Mouse (Mus musculus): ENCODE measurements around the gene Trib2. TPM values are rescaled to one million over a fixed set of nuclear protein-coding genes. Genes with fewer than 3 reads are reported as not detected.

Trib2 gene
- polyA plus RNA-seq, 1 experiment from 2014 or later, result 30.8 TPM

DNA sequence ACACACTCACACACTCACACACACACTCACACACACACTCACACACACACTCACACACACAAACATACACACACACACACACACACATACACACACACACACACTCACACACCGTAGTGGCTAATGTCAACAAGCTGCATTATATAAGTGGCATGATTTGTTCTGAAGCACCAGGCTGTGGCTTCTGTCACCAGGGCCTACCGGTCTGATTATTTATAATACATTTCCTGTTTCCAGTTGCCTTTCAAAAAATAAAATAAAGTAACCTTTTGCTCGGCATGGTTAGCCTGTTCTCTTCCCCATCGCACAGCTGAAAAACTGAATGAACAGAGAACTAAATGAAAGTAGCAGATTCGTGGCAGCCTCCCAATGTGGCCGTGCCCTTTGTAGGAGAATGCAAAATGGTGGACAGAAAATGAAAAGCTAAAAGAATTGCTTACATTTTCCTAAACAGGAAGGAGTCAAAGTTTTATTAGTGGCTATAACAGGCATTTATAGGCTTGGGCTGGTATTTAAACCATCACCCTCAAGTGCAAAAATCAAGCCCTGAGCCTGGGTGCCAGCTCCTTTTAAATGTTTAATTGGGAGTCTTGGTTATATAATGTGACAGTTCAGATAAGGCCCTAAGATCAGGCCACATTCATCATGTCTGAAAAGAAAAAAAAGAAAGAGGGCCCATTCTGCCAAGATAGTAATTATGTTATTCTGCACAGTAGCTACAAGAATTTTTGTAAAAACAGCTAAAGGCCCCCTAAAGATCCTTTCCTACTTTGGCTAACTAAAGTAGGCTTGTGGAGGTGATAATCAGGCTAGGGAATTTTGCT is 4.4 kb downstream of the Trib2 start:
- peaks cover 40% of the 10 kb centered on the region for H3K4me1 ChIP-seq
- no peaks in the 10 kb centered on the region for H3K27me3 ChIP-seq (ENCODE audit: insufficient read depth, poor library complexity, severe bottlenecking)
- H3K4me3 ChIP-seq, result peak overlapping the region; percentile 90
- peaks cover 28% of the 10 kb centered on the region for H3K36me3 ChIP-seq
- 66% methylated on average over 6 of the region's 6 CpGs for WGBS
- H3K27ac ChIP-seq, result peak overlapping the region; percentile 95
- DNase-seq (ENCODE audit: low spot score), result no peak
- H3K9me3 ChIP-seq, result no peaks in the 10 kb centered on the region

DNA sequence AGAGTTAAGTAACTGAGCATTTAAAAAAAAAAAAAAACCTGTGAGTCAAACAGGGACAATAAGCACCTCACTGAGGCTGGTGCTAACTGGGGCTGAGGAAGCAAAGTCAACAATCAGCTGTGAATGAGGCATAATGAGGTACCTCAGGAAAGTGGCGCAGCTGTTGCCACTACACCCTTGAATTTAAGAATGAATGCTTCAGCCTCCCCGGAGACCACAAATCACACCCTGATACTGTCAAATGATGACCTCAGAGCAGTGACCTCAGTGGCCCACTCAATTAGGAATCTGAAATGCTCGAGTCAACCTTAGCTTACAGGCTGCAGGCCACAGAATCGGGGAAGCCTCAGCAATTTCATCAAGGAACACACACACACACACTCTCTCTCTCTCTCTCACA is 5.0 kb downstream of the Trib2 start:
- peak overlapping the region; percentile 90 for H3K4me3 ChIP-seq
- peak overlapping the region; percentile 65; the same call in 1 of the 2 replicates for H3K27ac ChIP-seq
- no peaks in the 10 kb centered on the region for H3K27me3 ChIP-seq (ENCODE audit: insufficient read depth, poor library complexity, severe bottlenecking)
- no peaks in the 10 kb centered on the region for H3K9me3 ChIP-seq
- peaks cover 33% of the 10 kb centered on the region for H3K4me1 ChIP-seq
- 25% methylated on average over 4 of the region's 4 CpGs for WGBS
- peaks cover 35% of the 10 kb centered on the region for H3K36me3 ChIP-seq
- DNase-seq (ENCODE audit: low spot score), result no peak

DNA sequence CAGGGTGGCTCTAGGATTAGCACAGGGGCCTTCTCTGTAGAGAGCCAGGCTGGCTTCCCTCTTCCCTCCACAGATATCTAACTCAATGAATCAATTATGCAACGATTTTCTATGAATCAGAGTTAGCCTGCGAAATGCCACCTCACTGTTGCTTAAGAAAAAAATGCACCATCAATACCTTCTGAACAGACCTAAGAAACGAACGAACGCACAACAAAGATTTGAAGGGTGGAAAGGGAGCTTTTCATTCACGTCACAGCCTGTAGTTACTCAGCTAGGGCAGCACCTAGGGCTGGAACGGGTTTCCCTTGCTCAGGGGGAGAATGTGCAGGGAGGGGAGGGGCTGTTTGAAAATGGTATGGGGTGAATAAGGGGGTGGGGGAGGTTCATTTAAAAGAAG is 5.8 kb downstream of the Trib2 start:
- H3K36me3 ChIP-seq, result peaks cover 42% of the 10 kb centered on the region
- peak; percentile 33 for DNase-seq (ENCODE audit: low spot score)
- no peaks in the 10 kb centered on the region for H3K27me3 ChIP-seq (ENCODE audit: insufficient read depth, poor library complexity, severe bottlenecking)
- peaks cover 33% of the 10 kb centered on the region for H3K4me1 ChIP-seq
- H3K9me3 ChIP-seq, result no peaks in the 10 kb centered on the region
- WGBS, result 36% methylated on average over 7 of the region's 7 CpGs
- peak overlapping the region; percentile 90; the same call in 1 of the 2 replicates for H3K4me3 ChIP-seq
- H3K27ac ChIP-seq, result no peak overlapping the region

DNA sequence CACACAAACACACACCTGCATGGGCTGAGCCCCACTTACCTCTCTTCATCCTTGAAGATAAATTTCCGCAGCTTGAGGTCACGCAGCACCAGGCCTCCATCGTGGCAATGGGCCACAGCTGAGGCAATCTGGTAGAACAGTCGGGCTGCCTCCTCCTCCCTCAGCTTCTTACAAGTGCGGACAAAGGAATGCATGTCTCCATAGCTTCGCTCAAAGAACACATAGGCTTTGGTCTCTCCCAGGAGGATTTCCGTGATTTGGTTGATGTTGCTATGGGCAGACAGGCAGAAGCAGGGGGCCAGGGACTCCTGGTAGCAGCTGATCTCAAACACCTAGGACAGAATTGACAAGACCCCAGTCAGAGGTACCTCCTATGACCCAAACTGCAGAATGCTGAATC is 7.1 kb downstream of the Trib2 start:
- H3K36me3 ChIP-seq, result peaks cover 55% of the 10 kb centered on the region
- peaks cover 33% of the 10 kb centered on the region for H3K4me1 ChIP-seq
- WGBS, result 86% methylated on average over 7 of the region's 7 CpGs

DNA sequence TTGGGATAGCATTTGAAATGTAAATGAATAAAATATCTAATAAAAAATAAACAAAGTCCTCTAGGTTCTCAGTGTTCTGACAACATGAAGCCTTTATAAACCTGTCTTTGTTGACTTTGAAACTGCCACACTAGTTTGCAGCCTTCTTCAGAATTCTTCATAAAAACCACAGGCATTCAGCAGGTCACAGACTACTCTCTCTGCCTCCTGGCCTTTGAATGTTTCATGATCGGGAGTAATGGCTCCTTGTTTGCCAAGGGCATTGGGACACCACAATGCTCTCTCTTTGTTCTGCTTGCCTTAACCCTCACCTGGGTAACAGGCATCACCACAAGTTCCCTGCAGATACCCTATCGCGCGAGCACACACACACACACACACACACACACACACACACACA is 7.5 kb downstream of the Trib2 start:
- no peak for DNase-seq (ENCODE audit: low spot score)
- H3K27ac ChIP-seq, result no peak overlapping the region
- 81% methylated on average over 4 of the region's 4 CpGs for WGBS
- peaks cover 59% of the 10 kb centered on the region for H3K36me3 ChIP-seq
- H3K4me1 ChIP-seq, result peaks cover 33% of the 10 kb centered on the region
- H3K9me3 ChIP-seq, result no peaks in the 10 kb centered on the region
- H3K4me3 ChIP-seq, result no peak overlapping the region
- H3K27me3 ChIP-seq (ENCODE audit: insufficient read depth, poor library complexity, severe bottlenecking), result no peaks in the 10 kb centered on the region

More for the DNA sequence above, 7.1 kb downstream of the Trib2 start:
- DNase-seq (ENCODE audit: low spot score), result no peak
- no peak overlapping the region for H3K4me3 ChIP-seq
- no peaks in the 10 kb centered on the region for H3K9me3 ChIP-seq
- H3K27me3 ChIP-seq (ENCODE audit: insufficient read depth, poor library complexity, severe bottlenecking), result no peaks in the 10 kb centered on the region
- H3K27ac ChIP-seq, result no peak overlapping the region

DNA sequence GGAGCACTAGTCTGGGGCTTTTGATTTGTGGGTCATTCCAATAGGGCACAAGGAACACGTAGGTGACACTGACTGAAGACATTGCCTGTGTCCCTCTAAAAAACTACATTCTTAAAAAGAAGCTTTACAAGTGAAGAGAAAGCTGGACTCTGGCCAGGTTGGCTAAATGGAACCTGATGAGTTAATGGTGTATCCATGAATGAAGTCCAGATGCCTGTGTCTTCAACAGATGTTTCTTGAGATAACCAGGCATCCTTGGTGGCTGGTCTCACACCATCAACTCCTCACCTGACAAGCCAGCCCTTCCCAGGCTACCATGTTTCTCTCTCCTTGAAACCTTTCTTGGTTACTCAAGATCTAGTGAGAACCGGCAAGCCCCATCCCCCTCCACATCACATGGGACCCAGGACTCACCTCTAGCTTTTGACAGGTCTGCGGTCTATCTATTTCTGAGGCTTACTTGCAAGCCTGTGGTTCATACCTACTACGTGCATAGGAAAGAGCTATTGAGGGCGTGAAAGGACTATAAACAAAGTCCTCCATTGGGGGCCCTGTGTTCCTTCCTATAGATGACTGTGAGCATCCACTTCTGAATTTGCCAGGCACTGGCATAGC is 8.4 kb downstream of the Trib2 start:
- no peak overlapping the region for H3K27ac ChIP-seq
- no peak overlapping the region for H3K4me3 ChIP-seq
- no peaks in the 10 kb centered on the region for H3K27me3 ChIP-seq (ENCODE audit: insufficient read depth, poor library complexity, severe bottlenecking)
- WGBS, result 89% methylated on average over 5 of the region's 5 CpGs
- H3K4me1 ChIP-seq, result peaks cover 33% of the 10 kb centered on the region
- peaks cover 68% of the 10 kb centered on the region for H3K36me3 ChIP-seq
- DNase-seq (ENCODE audit: low spot score), result peak; percentile 33
- H3K9me3 ChIP-seq, result no peaks in the 10 kb centered on the region

DNA sequence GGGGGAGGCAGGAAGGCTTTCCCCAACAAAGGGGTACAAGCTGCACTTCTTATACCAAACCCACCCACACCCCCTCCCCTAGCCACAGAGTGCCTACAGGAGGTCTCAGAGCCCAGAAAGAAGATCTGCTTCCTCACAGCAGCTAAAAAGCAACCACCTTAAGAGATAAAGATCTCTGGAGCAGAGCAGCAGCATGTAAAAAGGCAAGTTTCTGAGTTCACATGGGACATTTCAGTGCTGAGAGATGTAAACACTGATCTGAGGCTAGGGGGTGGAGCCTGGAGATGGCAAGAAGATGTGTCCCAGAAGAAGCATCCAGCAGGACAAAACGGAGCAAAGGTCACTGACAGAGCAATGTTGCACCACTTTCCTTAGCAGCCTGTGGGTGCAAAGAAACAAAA is 11.8 kb downstream of the Trib2 start:
- Histone ChIP-seq H3K4me1 (peaks cover 21% of the 10 kb centered on the region), H3K4me3 (no peak overlapping the region), H3K27me3 (ENCODE audit: insufficient read depth, poor library complexity, severe bottlenecking) (no peaks in the 10 kb centered on the region), H3K36me3 (peaks cover 86% of the 10 kb centered on the region), H3K27ac (no peak overlapping the region), H3K9me3 (no peaks in the 10 kb centered on the region)
- DNase-seq (ENCODE audit: low spot score), result peak; percentile 35
- 63% methylated on average over 1 of the region's 1 CpGs for WGBS

DNA sequence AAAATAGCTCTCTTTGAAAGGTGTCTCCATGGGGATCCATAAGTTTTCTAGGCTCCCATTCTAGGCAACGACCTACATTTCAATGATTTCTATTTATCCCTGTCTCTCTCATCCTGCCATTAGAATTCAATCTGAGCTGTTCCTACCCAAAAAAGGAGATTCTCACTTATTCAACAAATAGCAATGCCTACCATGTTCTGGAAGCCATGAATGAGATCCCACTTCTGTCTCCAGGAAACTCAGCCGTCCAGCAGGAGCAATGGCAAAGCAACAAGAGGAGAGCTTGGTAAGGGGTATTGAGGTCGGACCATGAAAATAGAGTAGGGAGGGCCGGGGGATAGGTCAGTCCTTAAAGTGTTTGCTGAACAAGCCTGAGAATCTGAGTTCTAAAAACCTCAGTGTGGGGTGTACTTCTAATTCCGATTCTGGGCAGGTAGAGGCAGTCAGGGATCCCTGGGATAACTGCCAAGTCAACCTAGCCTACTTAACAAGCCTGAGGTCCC is 12.7 kb downstream of the Trib2 start:
- H3K27ac ChIP-seq, result no peak overlapping the region
- H3K9me3 ChIP-seq, result no peaks in the 10 kb centered on the region
- 85% methylated on average over 5 of the region's 5 CpGs for WGBS
- H3K36me3 ChIP-seq, result peaks cover 77% of the 10 kb centered on the region
- H3K4me1 ChIP-seq, result peaks cover 18% of the 10 kb centered on the region
- H3K4me3 ChIP-seq, result no peak overlapping the region
- no peak for DNase-seq (ENCODE audit: low spot score)
- no peaks in the 10 kb centered on the region for H3K27me3 ChIP-seq (ENCODE audit: insufficient read depth, poor library complexity, severe bottlenecking)

DNA sequence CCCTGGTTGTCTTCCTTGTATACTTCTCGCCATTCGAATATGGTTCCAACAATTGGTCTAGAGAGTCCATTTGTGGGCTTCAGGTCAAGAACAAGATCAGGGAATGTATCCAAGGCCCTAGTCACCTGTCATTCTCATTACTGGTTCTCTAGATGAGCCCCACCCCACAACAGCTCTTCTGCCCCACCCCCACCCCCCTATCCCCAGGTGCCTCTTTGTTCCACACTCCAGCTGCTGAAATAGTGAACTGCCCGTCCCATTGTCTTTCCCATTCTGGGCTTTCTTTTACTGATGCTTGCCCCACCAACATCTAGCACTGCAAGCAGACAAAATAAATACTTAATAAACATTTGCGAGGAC is 15.2 kb downstream of the Trib2 start:
- no peak for DNase-seq (ENCODE audit: low spot score)
- Histone ChIP-seq H3K4me3 (no peak overlapping the region), H3K9me3 (no peaks in the 10 kb centered on the region), H3K4me1 (peaks cover 34% of the 10 kb centered on the region), H3K27me3 (ENCODE audit: insufficient read depth, poor library complexity, severe bottlenecking) (no peaks in the 10 kb centered on the region), H3K27ac (no peak overlapping the region), H3K36me3 (peaks cover 69% of the 10 kb centered on the region)
- whole genome bisulfite sequencing, result 86% methylated on average over 4 of the region's 4 CpGs

DNA sequence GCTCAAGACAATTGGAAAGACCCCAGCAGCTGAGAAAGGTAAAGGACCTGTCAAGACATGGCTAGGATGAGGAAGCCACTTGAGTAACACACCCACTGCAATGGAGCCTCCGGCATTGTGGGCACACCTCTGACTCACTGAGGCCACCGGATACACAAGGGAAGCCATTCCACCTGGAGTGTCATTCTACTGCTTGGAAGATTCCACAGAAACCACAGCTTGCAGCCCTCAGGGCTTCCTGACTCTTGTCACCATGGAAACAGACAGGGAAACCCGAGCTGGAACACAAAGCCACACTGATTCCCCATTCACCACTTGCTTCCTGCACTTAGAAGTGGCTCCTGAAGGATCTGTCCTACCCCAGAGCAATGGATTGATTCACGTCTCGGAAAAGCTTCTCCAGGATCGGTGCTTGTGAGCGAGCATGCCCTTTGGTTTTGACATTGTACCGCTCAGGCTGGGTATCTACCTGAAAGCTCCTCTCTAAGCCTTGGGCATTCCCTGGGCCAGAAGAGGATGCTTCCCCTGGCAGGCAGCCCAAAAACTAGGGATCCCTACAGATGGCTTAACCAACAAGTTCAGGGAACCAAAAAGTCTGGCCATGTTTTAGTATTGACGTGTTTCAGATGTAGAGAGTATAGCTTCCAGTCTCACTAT is 15.7 kb downstream of the Trib2 start:
- H3K4me1 ChIP-seq, result peaks cover 34% of the 10 kb centered on the region
- H3K9me3 ChIP-seq, result no peaks in the 10 kb centered on the region
- H3K27me3 ChIP-seq (ENCODE audit: insufficient read depth, poor library complexity, severe bottlenecking), result no peaks in the 10 kb centered on the region
- H3K4me3 ChIP-seq, result no peak overlapping the region
- H3K27ac ChIP-seq, result no peak overlapping the region
- WGBS, result 67% methylated on average over 9 of the region's 9 CpGs
- H3K36me3 ChIP-seq, result peaks cover 69% of the 10 kb centered on the region
- no peak for DNase-seq (ENCODE audit: low spot score)

DNA sequence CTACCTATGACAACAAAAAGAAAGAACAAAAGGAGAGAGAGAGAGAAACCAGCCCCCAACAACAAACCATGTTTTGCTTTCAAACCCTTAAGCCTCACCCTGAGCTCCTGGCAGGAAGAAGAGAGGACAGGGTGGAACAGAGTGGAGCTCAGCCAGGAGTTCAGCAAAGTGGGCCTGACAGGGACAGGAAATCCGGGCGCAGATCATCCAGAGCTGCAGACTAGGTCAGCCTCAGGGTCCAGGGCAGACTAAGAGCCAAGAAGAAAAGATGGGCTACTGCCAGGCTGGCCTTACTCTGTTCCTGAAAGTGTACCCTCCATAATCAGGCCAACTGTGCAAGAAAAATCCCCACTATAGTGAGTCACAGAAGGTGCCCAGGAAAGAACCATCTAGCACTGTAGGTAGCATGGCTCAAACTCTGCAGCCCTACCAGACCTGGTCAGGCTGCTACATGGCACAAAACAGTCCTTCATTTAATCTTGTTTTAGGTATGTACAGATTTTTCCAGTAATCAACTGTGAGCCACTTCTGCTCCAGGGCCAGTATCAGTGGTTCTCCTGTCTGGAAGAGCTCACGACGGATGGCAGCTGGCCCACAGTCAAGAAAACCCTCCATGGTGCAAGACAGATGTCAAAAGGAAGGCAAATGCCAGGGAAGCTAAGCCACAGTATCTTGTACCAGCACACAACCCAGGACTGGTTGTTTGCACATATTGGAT is 16.4 kb downstream of the Trib2 start:
- DNase-seq (ENCODE audit: low spot score), result no peak
- Histone ChIP-seq H3K27me3 (ENCODE audit: insufficient read depth, poor library complexity, severe bottlenecking) (no peaks in the 10 kb centered on the region), H3K27ac (no peak overlapping the region), H3K4me1 (peaks cover 34% of the 10 kb centered on the region), H3K36me3 (peaks cover 68% of the 10 kb centered on the region), H3K4me3 (no peak overlapping the region), H3K9me3 (no peaks in the 10 kb centered on the region)
- 67% methylated on average over 4 of the region's 4 CpGs for whole genome bisulfite sequencing

DNA sequence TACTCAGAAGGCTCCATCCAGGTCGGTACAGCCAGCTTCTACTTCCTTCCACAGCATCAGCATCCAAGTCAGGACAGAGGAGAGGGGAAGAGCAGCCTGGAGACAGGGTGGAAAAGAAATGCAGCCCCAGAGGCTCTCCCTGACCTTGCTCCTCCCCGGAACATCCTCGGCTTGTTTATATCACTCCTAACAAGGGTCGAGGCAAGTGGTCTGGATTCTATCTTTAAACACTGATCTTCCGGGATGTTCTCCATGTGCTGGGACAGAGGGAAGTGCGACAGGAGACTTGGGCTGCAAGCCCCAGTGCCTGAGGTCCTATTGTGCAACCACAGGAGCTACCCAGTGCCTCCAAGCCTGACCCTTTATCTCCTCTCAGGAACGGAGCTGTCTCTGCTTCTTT is 18.7 kb downstream of the Trib2 start:
- Histone ChIP-seq H3K4me1 (peaks cover 34% of the 10 kb centered on the region), H3K36me3 (peaks cover 69% of the 10 kb centered on the region), H3K27ac (peak overlapping the region; percentile 56; the same call in 1 of the 2 replicates), H3K4me3 (no peak overlapping the region), H3K9me3 (no peaks in the 10 kb centered on the region), H3K27me3 (ENCODE audit: insufficient read depth, poor library complexity, severe bottlenecking) (no peaks in the 10 kb centered on the region)
- no peak for DNase-seq (ENCODE audit: low spot score)
- WGBS, result 15% methylated on average over 7 of the region's 7 CpGs

Data from heart, embryonic 10.5 days (tissue).